Mouse (Mus musculus) frontal cortex, adult 2 months (tissue): ENCODE measurements around the gene Tmem239. TPM values are rescaled to one million over a fixed set of nuclear protein-coding genes. Genes with fewer than 3 reads are reported as not detected.
A peak's percentile ranks its signal among the peaks of the same experiment; 100 is the strongest.
"Not testable (repeated sequence)": the region's sequence is repeated elsewhere in the genome, so short reads cannot be mapped to it uniquely, and the experiment has no call there.

ENCODE experiments used
- DNase-seq, 2 experiments: peaks; one replicate each; pipeline ENCODE4 v3.0.0; 2022; ENCODE audit warnings: low spot score in 1 of 2; ENCODE audit errors: extremely low spot score in 1 of 2
- polyA plus RNA-seq: library from polyadenylated mRNA; depleted of rRNA; stranded (reverse); fragments of >200 nt; gene quantifications from 2 replicates; pipeline ENCODE4 v1.2.3, GENCODE M21; 2012; rRNA removed

Tmem239 gene
- polyA plus RNA-seq: not detected in 2 replicates

DNA sequence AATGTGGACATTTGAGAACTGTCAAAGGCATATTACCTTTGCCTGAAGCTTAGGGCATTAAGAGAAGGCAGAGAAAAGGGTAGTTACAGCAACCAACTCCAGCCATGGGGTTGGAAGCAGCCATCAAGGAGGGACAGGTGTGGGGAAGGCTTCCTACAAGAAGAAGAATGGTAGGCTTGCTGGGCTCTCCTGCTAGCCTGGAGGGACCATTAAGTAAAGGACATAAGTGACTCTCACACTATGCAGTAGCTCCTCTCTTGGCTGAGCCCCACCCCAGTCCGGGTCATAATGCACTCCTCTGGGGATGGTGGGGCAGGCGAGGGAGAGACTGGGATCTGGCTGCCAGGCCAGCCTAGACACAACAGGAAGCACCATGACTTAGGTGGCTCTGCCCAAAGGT, at the start of gene Tmem239:
Gene Tmem239, plus strand, starts transcription at position 301 of the 400 bp plus-strand sequence.
- no peak for DNase-seq

DNA sequence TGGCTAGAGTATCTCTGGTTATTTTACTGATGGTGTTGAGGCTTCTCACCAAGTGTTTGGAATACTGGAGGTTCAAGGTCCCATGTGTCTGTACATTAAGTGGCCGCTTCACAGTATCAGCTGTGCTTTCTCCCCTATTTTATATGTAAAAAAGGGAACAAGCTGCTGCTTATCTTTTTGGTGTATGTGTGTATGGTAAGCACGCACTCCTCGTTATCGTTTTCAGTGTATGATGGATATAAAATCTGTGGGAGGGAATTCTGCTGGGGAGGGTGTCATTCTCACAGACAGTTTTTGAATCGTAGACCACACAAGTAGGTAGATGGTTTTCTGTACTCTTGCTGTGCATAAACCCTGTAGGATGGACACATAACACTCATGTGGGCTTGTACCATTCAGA, 48.7 kb upstream of the Tmem239 start:
- DNase-seq: no peak

DNA sequence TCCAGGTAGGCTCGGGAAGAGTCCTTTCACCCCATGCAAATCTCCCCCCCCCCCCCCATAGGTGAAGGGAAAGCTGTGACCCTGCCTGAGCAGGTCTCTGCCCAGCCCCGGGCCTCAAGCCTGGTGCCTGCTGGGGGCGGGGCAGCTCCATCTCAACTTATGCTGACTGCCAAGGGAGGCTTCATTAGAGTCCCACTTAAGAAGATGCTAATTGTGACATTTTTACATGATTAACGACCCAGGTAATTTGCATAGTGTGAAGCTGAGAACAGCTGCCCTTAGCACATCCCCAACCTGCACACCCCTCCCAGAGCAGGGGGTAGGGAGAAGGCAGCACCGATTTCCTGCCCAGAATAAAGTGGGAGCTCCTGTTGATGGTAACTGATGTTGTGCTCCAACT, 47.4 kb upstream of the Tmem239 start:
- DNase-seq: no peak

DNA sequence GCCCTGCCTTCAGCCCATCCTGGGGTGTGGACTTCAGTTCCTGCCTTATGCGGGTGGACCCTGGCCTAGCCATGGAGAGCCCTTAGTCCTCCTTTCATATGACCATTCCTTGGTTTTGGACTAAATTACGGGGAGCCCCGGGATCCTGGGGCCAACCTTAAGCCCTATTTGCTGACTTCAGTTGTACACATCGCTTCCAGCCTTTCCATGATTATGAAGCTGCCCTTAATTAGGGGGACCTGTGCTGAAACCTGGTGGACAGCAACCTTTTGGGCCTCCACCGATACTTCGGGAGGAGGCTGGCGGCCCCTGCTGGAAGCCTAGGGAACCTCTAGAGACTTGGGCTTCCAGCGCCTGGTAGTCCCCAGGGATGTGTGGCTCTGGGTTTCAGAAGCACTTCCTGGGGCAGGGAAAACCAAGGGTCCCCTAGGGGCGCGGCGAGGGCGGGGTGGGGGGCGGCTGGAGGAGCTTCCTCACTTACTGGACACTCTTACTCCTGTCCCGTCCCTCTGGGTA, 43.7 kb upstream of the Tmem239 start:
- peak in 1 of 2 experiments; percentile 63 for DNase-seq

DNA sequence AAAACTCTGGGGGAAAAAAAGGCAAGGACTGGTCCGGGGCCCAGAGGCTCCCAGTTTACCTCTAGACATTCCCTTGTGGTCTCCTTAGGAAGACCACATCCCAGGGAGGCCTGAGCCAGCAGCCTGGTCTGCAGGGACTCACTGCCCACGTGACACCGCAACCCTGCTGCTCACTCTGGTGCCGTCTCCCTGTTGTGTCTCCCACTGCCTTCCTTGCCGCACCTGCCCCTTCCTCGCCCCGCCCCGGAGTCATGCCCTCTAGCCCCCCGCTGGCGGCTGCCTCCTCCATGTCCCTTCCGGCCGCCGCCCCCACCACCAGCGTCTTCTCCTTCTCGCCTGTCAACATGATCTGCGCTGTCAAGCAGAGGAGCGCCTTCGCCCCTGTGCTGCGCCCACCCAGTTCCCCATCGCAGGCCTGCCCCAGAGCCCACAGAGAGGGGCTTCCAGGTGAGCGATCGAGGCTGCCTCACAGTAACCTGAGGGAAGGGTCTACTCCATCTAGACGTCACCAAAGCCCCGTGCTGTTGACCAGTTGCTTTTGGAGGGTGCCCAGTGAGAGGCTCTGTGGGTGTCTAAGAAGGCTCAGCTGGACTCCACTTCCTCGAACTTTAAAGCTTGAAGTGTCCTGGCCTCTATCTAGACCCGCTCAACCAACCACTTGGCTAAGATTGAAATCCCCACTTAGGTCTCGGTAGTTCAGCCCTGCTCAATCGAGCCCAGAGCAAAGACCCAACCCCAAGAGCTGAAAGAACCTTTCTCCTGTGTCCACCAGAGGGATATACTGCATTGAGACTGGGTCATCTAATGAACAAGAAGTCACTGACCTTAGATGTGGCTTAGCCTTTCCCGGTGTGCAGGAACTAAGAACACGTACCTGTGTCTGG, 40.8 kb upstream of the Tmem239 start:
- DNase-seq: no peak

DNA sequence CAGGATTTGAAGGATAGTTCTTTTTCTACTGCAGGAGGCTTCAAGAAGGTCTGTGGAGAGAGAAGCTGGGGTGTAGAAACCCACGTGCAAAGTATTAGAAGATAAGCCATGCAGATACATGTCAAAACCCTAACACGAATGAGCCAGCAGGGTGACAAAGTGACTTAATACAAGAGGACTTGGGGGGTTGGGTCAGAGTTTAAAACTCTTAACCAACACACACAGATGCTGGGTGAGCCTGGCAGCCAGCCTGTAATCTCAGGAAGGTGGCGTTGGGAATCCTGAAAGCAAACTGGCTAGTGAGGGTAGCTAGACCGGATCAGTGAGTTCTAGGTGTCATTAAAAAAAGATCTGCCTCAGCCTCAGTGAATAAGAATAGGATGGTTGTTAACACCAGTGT, 38.9 kb upstream of the Tmem239 start:
- DNase-seq: no peak

DNA sequence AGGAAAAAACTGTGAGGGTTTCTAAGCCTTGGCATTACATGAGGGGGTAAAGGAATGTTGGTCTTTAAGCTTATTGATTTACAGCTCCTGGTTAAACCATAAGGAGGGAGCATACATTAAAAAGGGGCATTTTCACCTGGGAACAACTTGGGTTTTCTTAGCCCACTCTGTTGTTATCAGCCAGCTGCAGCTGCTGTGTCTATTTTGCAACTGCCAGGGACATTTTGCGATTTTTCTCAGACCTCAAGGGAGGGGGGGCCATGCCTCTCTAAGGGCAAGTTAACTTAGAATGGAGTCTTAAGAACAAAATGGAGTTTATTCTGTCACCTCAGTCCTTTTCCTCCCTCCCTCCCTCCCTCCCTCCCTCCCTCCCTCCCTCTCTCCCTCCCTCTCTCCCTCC, 33.3 kb upstream of the Tmem239 start:
- not testable (repeated sequence) for DNase-seq

DNA sequence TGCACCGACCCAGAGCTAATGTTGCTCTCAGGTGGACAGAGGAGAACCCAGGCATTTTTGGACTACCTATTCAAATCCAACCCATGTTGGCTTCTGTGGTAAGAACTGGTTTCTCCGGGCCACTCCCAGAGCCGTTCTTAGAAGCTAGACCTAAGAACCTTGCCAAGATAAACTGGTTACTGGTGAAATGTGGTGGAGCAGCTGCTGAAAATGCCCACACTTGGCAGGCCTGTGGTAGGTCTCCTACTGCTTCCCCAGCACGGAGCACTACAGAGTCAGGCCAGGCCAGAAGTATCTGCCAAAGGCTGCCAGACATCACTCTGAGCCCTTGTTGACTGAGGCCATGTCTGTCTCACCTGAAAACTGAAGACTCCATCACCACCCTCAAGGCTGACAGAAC, 31.3 kb upstream of the Tmem239 start:
- DNase-seq: no peak

DNA sequence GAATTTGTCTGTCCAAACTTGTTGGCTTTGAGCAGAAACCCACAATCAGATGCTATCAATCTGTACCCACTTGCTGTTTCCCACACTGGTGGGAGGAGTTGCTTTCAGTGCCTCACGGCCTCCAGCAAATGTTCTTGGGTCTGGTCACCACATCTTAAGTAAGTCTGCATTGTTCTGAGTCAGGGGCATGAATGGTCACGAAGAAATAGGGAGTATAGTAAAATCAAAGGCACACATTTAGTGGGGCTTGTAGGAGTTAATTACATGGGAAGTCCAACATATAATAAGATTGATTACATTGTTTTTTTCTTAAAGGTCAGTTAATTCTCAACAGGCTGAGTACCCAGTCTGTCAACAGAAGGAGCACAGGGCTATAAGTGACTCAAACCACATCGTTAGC, 23.1 kb upstream of the Tmem239 start:
- no peak for DNase-seq

DNA sequence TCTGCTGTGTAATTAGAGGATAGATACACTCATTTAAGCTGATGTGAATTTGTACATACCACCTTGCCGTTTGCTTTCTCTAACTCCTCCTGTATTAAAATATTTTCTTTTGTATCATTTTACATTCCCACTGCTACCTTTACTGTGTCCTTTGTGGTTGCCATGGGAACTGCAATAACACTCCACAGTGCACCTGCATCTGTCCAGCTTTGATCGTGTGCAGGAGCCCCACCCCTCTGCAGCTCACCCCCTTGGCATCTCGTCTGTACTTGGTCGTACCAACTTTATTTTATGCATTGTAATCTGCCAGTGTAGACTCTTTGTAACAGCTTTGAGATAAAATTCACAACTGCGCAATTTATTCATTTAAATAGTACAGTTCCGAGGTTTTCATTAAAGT, 22.4 kb upstream of the Tmem239 start:
- DNase-seq: no peak

DNA sequence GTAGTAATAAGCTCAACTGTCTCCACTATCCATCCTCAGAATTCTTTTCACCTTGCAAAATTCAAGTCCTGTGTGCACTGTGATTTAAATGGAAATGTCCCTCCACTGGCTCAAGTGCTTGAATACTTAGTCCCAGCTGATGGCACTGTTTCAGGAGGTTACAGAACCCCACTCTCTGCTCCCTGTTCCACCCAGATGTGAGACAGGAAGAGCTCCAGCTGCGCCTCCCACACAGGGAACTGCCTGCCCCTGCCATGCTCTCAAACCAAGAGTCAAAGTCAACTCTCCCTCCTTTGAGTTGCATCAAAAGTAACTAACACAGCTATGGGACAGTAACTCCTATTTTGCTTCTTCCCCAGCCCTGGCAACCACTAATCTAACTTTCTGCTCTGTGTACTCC, 20.1 kb upstream of the Tmem239 start:
- no peak for DNase-seq

DNA sequence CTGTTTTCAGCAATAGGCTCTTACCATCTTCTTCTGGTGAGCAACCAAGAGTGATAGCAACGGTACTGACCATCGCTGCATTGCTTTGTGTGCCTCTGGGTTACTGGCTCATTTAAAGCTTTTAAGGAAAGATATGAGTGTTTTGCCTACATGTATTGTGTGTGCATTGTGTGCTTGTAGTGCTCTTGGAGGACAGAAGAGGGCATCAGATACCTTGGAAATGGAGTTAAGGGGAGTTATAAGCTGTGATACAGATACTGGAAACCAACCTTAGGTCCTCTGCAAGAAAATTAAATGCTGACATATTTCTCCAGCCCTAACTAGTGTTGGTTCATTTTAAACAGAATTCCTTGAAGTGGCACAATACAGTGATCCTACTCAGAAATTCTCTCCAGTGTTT, 17.5 kb upstream of the Tmem239 start:
- DNase-seq: no peak

DNA sequence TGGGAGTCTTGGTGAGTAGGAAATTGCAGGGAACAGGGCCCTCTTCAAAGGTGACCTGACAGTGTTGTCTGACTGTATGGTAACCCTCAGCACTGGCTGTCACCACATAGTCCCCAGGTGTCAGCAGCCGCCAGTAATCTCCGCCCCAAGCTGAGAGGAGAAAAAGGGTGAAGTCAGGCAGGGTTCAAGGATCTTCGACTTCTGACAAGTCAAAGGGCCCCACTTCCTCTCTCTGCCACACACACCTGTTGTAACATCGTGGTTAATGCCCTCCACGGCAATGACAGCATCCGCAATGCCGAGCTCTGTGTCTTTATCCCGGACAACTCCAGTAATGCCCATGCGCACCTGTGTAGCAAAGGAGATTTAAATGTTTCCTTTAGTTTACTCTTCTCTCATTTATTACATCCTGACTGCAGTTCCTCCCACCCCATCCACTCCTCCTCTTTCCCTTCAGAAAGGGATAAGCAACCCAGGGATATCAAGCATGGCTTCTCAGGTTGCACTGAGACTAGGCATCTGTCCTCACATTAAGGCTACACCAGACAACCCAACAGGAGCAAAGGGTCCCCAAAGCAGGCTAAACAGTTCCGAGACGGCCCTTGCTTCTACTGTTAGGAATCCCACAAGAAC, 15.2 kb upstream of the Tmem239 start:
- DNase-seq: no peak

DNA sequence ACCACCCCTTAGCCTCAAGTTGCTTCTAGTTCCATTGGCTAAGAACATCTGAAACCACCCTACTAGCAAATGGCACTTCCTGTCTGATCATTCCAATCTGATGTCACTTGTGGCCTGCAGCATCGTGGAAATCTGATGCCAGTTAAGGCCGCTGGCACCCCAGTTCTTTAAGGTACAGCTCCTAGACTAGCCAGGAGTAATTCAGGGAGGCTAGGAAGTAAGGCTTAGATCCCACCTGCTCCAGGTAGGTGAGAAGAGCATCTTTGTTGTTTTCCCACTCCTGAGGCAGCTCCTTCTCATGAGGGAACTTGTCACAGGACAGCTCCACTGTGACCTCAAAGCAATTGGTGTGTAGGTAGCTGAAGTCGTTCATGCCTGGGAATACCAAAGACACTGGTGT, 13.4 kb upstream of the Tmem239 start:
- no peak for DNase-seq

DNA sequence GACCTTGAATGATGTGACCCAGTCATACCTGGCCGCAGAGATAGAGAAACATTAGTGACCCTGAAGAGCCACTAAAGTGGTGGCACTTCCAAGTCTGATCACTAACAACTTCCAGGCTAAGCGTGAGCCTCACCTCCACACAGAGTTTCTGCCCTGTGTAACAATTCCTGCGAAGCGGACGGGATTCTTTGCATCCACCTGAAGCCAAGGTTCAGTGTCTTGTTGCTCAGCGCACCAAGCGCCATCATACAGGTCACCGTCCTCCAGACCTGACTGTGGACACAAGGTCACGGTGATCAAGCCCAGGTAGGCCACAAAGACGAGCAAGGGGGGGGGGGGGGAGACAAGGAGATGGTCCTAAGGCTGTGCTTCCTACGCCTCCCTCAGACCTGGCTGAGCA, 10.6 kb upstream of the Tmem239 start:
- no peak for DNase-seq

DNA sequence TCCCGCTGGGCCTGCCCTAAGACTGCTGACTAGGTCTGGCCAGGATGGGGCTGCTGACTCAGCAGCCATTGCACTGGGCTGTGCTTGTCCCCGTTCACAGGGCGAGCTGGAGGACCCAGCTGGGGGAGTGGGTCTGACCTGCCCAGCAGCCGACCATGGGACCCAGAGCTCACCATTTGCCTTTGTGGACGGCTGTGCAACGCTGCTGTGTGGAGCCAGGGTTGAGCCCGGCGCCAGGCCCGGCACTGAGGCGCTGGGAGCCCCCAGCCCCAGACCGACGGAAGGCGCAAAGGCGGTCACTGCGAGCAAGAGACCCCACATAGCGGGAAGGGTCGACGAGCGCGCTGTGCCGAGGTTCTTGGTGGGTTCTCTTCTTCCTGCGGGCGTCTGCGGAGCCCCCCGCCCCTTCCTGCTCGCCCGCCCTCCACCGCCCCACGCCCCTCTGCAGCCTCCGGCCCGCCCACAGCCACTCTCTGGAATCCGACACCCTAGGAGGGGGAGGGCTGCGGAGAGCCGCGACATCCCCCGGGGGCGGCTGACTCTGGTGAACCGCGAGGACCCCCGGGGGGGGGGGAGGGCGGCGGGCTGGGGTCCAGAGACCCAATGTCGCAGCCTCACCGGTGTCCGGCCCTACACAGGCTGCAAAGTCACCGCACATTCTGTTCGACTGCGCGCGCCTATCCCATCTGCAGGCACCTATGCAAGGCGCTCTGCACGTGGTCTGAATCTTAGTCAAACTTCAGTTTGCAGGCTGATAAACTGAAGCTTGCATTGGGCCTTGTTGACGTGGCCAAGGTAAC, 8.9 kb upstream of the Tmem239 start, which contains the start of gene Cpxm1:
Gene Cpxm1, minus strand, starts transcription at position 389 of the 800 bp plus-strand sequence.
- DNase-seq: no peak

DNA sequence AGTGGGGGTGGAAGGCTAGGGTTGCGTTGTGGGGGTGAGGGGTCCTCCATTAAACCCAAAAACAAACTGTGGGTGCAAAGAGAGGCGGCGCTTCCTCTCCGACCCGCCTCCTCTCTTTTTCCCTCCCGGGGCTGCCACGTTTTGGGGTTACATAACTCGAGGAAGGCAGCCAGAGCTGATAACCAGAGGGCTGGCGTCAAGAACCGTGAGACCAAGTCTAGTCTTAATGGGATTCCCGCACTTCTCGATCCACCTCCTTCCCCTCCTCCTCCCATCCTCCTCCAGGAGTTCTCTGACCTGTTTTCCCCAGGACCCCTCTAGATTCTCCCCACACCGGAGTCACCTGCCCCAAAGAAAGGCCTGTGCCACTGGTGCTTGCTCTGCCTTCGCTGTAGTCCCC, 8.2 kb upstream of the Tmem239 start:
- peak in 1 of 2 experiments; percentile 33 for DNase-seq

DNA sequence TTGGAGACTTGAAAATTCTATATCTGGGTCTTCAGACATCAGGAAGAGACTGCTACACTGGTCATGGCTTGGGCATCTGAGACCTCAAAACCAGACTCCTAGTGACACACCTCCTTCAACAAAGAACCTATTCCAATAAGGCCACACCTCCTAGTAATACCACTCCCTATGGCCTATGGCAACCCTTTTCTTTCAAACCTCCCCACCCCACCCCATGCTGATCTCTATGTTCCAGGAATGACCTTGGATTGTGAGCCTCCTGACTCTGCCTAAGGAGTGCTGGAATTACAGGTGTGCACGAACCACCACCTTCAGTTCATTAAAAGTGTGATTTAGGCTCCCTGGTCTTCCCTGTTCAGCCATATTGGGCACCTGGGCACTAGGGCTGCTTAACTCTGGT, 6.2 kb upstream of the Tmem239 start:
- no peak for DNase-seq

DNA sequence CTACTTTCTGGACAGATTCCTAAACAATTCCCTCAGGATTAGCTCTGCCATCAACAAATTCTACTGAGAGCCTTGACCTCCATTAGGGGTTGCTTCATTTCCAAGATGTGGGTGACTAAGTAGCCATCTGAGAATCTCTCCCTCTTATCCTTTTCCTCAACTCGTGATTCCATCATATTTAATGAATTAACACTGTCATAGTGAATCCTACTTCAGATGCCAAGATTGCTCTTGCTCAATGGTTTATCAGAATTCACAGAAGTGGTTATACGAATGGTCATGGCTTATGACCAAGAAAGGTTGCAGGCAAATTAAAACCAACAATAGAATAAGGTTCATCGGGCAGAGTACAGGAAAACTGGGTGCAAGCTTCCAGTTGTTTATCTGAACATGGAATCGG, 4.4 kb upstream of the Tmem239 start:
- DNase-seq: no peak

DNA sequence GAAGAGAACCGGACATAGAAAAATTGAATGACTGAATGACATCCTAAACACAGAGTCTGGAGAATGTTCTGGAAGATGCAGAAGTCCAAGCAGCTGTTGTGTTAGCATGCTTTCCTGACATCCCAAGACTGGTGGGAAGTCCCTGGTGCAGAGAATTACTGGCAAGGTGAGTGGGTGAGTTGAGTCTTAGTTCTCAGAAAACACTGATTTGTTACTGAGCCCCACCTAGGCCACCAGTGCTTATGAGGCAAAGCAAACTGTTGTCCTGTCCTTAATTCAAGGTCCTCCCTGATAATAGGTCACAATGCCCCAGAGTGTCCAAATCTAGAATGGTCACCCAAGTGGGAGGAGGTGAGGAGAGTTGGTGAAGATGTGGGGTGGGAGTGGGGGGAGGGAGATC, 1.3 kb upstream of the Tmem239 start, which contains the start of the genes Gm28372 and 1700020A23Rik:
Gene Gm28372, plus strand, starts transcription at position 301 of the 400 bp plus-strand sequence.
Gene 1700020A23Rik, plus strand, starts transcription at position 321 of the 400 bp plus-strand sequence.
- no peak for DNase-seq

DNA sequence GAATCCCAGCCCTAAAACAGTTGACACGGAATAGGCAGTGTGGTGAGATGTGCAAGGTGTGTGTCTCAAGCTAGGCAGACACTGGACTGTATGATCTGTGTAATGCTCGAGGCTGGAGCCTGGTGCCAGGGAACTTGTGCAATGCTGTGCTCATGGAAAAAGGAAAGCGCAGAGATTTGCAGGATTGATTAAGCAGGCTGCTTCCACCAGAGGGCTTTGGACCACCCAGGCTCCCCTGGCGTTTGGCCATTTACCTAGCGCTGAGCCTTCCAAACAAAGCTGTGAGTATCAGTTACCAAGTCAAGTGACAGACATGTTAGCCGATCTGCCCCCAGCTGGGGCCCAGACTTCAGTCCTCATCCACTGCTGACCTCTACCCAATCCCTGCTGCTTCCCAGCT, 1.9 kb downstream of the Tmem239 start:
- no peak for DNase-seq
